Mouse (Mus musculus): ENCODE data around the gene Hmgb2. TPM values are rescaled to one million over a fixed set of nuclear protein-coding genes. Genes with fewer than 3 reads are reported as not detected.

The Hmgb2 gene
- total RNA-seq (2023): 815 and 879 TPM in 2 replicates

DNA sequence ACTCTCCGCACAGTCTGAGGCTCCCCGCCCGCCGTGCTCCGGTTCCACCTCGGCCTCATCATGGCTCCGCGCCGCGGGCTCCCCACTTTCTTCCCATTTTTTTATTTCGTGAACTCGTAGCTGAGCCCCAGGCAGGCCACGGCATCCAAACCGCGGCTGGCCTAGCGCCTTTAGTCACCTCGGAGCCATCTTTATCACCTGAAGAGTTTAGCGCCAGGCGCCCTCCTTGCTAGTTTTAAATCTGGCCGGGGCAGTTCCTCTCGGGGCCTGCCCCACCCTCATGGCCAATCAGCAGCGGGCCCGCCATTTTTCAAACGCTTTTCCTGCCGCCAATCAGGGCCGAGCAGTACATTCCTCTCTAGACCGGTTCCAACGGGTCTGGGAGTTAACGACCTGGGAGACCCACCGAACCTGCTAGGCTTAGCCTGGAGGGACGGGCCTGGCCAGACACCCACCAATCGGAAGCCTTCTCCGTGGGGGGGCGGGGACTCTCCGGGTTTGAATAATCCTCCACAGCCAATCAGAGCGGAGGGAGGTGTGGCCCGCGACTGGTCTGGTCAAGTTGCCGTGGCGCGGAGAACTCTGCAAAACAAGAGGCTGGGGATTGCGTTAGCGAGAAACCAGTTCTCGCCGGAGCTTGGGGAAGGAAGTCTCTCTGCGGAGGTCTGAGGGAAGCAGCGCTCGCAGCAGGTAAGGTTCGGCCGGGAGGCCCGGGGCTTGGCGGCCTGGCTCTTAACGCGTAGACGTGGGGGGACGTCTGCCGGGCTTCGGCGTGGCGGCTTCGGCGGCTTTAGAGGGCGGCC, at the start of gene Hmgb2:
Gene Hmgb2 (plus strand): TSS at position 592 of the 803 bp plus-strand sequence.

GRCm38 (mm10) chr8:57487441-57488155, 24.1 kb upstream of the Hmgb2 start, which contains the start of gene Sap30:
Sap30 (minus strand) TSS chr8:57487860.

Other genes starting within 250 kb of the Hmgb2 start
- not detected in 2 replicates for gene Hand2, start 190.9 kb upstream of the Hmgb2 start, total RNA-seq (2023)
- 33.8 and 39.6 TPM in 2 replicates for gene Scrg1, start 56.0 kb upstream of the Hmgb2 start, total RNA-seq (2023)
- 44.4 and 52.8 TPM in 2 replicates for gene Sap30, start 24.0 kb upstream of the Hmgb2 start, total RNA-seq (2023)
- gene Galnt7, start 141.1 kb downstream of the Hmgb2 start, total RNA-seq (2023): 7.0 and 9.0 TPM in 2 replicates

Measured in neutrophil, adult 65 days (primary cell).